Mouse (Mus musculus) limb, embryonic 14.5 days (tissue): ENCODE results near the gene Rtkn2. TPM values are rescaled to one million over a fixed set of nuclear protein-coding genes. Genes with fewer than 3 reads are reported as not detected.

Source experiments
- ATAC-seq: fragments of 200-750 bp; cut with Nextera tagmentation; 2 replicates; pipeline ENCODE4 v1.8.0; 2017; ENCODE audit warnings: low read depth, moderate number of reproducible peaks, moderate TSS enrichment; ENCODE audit not compliant: low FRiP score
- DNase-seq: peaks from one replicate; pipeline ENCODE4 v3.0.0-alpha.2; 2015; ENCODE audit warnings: low spot score
- H3K27ac ChIP-seq: fragments of 300-500 bp; sonication (generic); replicated peaks from 2 replicates; pipeline ENCODE4 v1.5.1; 2014; ENCODE audit warnings: low read depth, mild to moderate bottlenecking, low read length, moderate library complexity, mixed read lengths
- H3K27me3 ChIP-seq: fragments of 300-500 bp; sonication (generic); 2 replicates; pipeline ENCODE4 v1.6.1; 2014; ENCODE audit warnings: low read length, mixed read lengths; ENCODE audit not compliant: control insufficient read depth, insufficient read depth
- H3K36me3 ChIP-seq: fragments of 300-500 bp; sonication (generic); 2 replicates; pipeline ENCODE4 v1.6.1; 2014; ENCODE audit warnings: mild to moderate bottlenecking, low read length, moderate library complexity, mixed read lengths; ENCODE audit not compliant: control insufficient read depth, insufficient read depth
- H3K4me1 ChIP-seq: fragments of 300-500 bp; sonication (generic); 2 replicates; pipeline ENCODE4 v1.6.1; 2014; ENCODE audit warnings: antibody characterized with exemption, low read length, mixed read lengths; ENCODE audit not compliant: control insufficient read depth, insufficient read depth
- H3K4me2 ChIP-seq: fragments of 300-500 bp; sonication (generic); replicated peaks from 2 replicates; pipeline ENCODE4 v1.6.1; 2014; ENCODE audit warnings: low read depth, mild to moderate bottlenecking, low read length, moderate library complexity; ENCODE audit not compliant: severe bottlenecking
- H3K4me3 ChIP-seq: fragments of 300-500 bp; sonication (generic); replicated peaks from 2 replicates; pipeline ENCODE4 v1.5.1; 2014; ENCODE audit warnings: low read length
- H3K9ac ChIP-seq: fragments of 300-500 bp; sonication (generic); 2 replicates; pipeline ENCODE4 v1.6.1; 2014; ENCODE audit warnings: mild to moderate bottlenecking, low read depth, low read length, moderate library complexity; ENCODE audit not compliant: severe bottlenecking
- H3K9me3 ChIP-seq: fragments of 300-500 bp; sonication (generic); 2 replicates; pipeline ENCODE4 v1.6.1; 2016; ENCODE audit warnings: low read length; ENCODE audit not compliant: control insufficient read depth
- POLR2A ChIP-seq: fragments of 200-500 bp; IDR thresholded peaks from 2 replicates; pipeline ENCODE4 v1.8.0; 2012; ENCODE audit warnings: inconsistent platforms, mild to moderate bottlenecking, moderate library complexity, borderline replicate concordance; ENCODE audit not compliant: insufficient read depth, insufficient read length; ENCODE audit errors: extremely low read depth
- WGBS: fragments of 180-500 bp; shearing (Covaris S2); extraction: QIAGEN DNeasy Blood & Tissue Kit; methylation state at CpG from one replicate; pipeline ENCODE4 v1.1.7; 2014; 5-methylcytosine and 5-hydroxymethylcytosine counted together
- polyA plus RNA-seq, 2 experiments: library from polyadenylated mRNA; depleted of rRNA in 1 of 2; stranded (reverse) in 1 of 2; unstranded in 1 of 2; fragments of >200 nt; fragmentation: Nextera tagmentation in 1 of 2; extraction: Ambion mirVana in 1 of 2; gene quantifications; 2 replicates each; pipeline versions ENCODE4 v1.2.1 to v1.2.3; 2012 to 2014

The Rtkn2 gene
- polyA plus RNA-seq, 2 experiments: 2.9 to 5.7 TPM

DNA sequence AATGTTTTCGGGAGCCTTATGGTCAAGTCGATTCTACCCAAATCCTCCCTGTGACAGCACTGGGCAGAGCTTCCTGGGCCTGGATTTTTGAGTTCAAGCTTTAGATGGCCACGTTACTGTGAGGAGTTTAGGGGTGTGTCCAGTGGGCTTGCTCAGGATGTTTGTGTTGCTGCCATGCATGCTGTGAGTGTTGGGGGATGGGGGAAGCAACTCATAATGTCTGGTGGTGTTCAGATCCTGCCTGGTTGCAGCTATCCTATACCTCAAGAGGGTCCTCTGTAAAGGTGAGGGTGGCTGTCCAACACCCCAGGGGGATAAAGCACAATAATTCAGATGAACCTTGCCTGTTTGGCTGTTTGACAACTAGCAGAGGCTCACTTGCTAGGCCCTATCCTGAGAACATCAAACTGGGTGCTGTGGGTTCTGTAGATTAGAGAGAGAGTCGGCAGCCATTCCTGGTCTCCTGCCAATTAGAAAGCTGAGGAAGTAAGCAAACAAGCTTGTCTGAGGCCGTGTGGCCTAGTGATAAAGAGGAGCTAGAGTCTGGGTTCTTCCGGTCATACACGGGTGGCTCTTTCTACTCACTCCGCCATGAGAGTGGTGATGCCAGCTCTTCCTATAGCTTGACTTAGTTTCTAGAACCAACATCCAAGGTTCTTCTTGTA lies 69.4 kb downstream of the Rtkn2 start:
- no peak for TF ChIP-seq POLR2A
- no peak overlapping the region for H3K4me2 ChIP-seq
- H3K36me3 ChIP-seq: no peaks in the 10 kb centered on the region
- DNase-seq (no peak), ATAC-seq (no peak)
- no peak overlapping the region for H3K27ac ChIP-seq
- no peaks in the 10 kb centered on the region for H3K27me3 ChIP-seq
- H3K9ac ChIP-seq: no peak overlapping the region
- H3K4me1 ChIP-seq: no peaks in the 10 kb centered on the region
- no peaks in the 10 kb centered on the region for H3K9me3 ChIP-seq
- 82% methylated on average over 8 of the region's 8 CpGs for WGBS
- H3K4me3 ChIP-seq: no peak overlapping the region

- H3K9ac ChIP-seq: no peak overlapping the region
- no peaks in the 10 kb centered on the region for H3K9me3 ChIP-seq
- WGBS: 91% methylated on average over 13 of the region's 13 CpGs
- no peak overlapping the region for H3K4me2 ChIP-seq
- TF ChIP-seq POLR2A: no peak
- no peaks in the 10 kb centered on the region for H3K27me3 ChIP-seq
- no peaks in the 10 kb centered on the region for H3K36me3 ChIP-seq
- H3K4me3 ChIP-seq: no peak overlapping the region
- ATAC-seq (no peak), DNase-seq (no peak)
- H3K4me1 ChIP-seq: no peaks in the 10 kb centered on the region
- H3K27ac ChIP-seq: no peak overlapping the region
Measured at GRCm38 (mm10) chr10:68050882-68051281, 71.5 kb downstream of the Rtkn2 start.

DNA sequence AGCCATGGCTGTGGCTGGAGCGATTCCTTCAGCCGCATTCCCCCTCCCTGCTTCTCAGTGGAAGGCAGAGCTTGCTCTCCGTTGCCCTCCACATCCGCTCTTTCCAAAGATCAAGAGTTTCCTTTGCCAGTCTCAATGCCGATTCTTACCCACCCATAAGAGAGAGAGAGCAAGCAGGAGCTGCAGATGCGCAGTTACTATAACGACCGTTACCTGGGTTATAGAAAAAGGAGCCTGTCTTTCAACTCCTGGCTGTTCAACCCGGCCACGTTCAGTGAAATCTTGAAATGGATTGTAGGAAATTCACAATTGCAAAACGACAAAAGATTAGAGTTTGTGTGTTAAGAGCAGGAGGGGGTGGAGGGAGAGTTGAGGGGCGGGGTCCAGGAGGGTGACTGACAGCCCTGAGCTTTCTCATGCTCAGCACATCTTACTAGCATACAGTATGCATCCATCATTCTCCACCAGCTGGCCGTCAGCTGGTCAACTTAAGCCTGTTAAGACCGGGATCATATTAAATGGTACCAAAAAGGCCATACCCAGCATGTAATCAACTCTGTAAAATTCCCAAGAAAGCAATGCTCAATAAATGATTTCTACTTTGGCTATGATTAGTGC lies 72.1 kb downstream of the Rtkn2 start:
- no peak overlapping the region for H3K4me2 ChIP-seq
- no peaks in the 10 kb centered on the region for H3K27me3 ChIP-seq
- no peak for TF ChIP-seq POLR2A
- no peaks in the 10 kb centered on the region for H3K4me1 ChIP-seq
- H3K4me3 ChIP-seq: no peak overlapping the region
- DNase-seq (no peak), ATAC-seq (peak; percentile 63)
- 89% methylated on average over 14 of the region's 14 CpGs for WGBS
- no peak overlapping the region for H3K9ac ChIP-seq
- no peaks in the 10 kb centered on the region for H3K36me3 ChIP-seq
- H3K27ac ChIP-seq: no peak overlapping the region
- no peaks in the 10 kb centered on the region for H3K9me3 ChIP-seq

- no peak overlapping the region for H3K9ac ChIP-seq
- DNase-seq: no peak
- no peaks in the 10 kb centered on the region for H3K9me3 ChIP-seq
- no peak for ATAC-seq
- no peaks in the 10 kb centered on the region for H3K27me3 ChIP-seq
- H3K36me3 ChIP-seq: no peaks in the 10 kb centered on the region
- WGBS: 88% methylated on average over 8 of the region's 8 CpGs
- no peak overlapping the region for H3K4me2 ChIP-seq
- TF ChIP-seq POLR2A: no peak
- no peak overlapping the region for H3K27ac ChIP-seq
- H3K4me3 ChIP-seq: no peak overlapping the region
- H3K4me1 ChIP-seq: no peaks in the 10 kb centered on the region
Measured at GRCm38 (mm10) chr10:68052307-68052706, 72.9 kb downstream of the Rtkn2 start.

GRCm38 (mm10) chr10:68054131-68054530 lies 74.8 kb downstream of the Rtkn2 start:
- ATAC-seq: no peak
- H3K9ac ChIP-seq: no peak overlapping the region
- no peak overlapping the region for H3K4me3 ChIP-seq
- no peaks in the 10 kb centered on the region for H3K4me1 ChIP-seq
- no peak overlapping the region for H3K4me2 ChIP-seq
- no peak for TF ChIP-seq POLR2A
- 79% methylated on average over 5 of the region's 5 CpGs for WGBS
- H3K27me3 ChIP-seq: no peaks in the 10 kb centered on the region
- DNase-seq: no peak
- H3K36me3 ChIP-seq: no peaks in the 10 kb centered on the region
- H3K27ac ChIP-seq: no peak overlapping the region
- no peaks in the 10 kb centered on the region for H3K9me3 ChIP-seq
